Comparison of ENCODE assay signal across 15 mouse cellular contexts in genomic region chr14:120578352-120579080, GRCm38 (mm10).
DNase-seq lines count a peak whose midpoint lies in the region; ATAC-seq lines count a peak whose summit lies in the region.
"Had no signal": no experiment of that assay in that cellular context is flagged by ENCODE, and none has a peak within 500 bp of the region (broad histone marks: within the 10 kb centered on the region; RNA-seq: fewer than 3 reads in every experiment).

No protein-coding gene starts in this region.

- no peaks in the 10 kb centered on the region for H3K36me3 ChIP-seq in embryonic facial prominence, embryonic 14.5 days (ENCODE audit: control insufficient read depth, insufficient read depth, low read length)
- H3K36me3 ChIP-seq in hindbrain, embryonic 13.5 days, result no peaks in the 10 kb centered on the region
- no peaks in the 10 kb centered on the region for H3K36me3 ChIP-seq in hindbrain, embryonic 14.5 days (replicated peaks; ENCODE audit: control insufficient read depth, insufficient read depth)
- H3K36me3 ChIP-seq: liver, embryonic 12.5 days; midbrain, embryonic 12.5 days had no signal

- H3K27me3 ChIP-seq in embryonic facial prominence, embryonic 14.5 days (replicated peaks; ENCODE audit: control insufficient read depth, insufficient read depth, low read length), result no peaks in the 10 kb centered on the region
- no peaks in the 10 kb centered on the region for H3K27me3 ChIP-seq in hindbrain, embryonic 13.5 days
- no peaks in the 10 kb centered on the region for H3K27me3 ChIP-seq in hindbrain, embryonic 14.5 days (ENCODE audit: control insufficient read depth, insufficient read depth, low read length)
- H3K27me3 ChIP-seq: liver, embryonic 12.5 days; midbrain, embryonic 12.5 days had no signal

- no peak overlapping the region for H3K27ac ChIP-seq in embryonic facial prominence, embryonic 14.5 days (replicated peaks; ENCODE audit: low read depth, low read length)
- H3K27ac ChIP-seq in hindbrain, embryonic 13.5 days, result no peak overlapping the region
- no peak overlapping the region for H3K27ac ChIP-seq in hindbrain, embryonic 14.5 days
- H3K27ac ChIP-seq: liver, embryonic 12.5 days; midbrain, embryonic 12.5 days had no signal

- no peaks in the 10 kb centered on the region for H3K9me3 ChIP-seq in embryonic facial prominence, embryonic 14.5 days (ENCODE audit: control insufficient read depth, low read length)
- no peaks in the 10 kb centered on the region for H3K9me3 ChIP-seq in hindbrain, embryonic 13.5 days
- H3K9me3 ChIP-seq in hindbrain, embryonic 14.5 days (ENCODE audit: control insufficient read depth, low read length), result no peaks in the 10 kb centered on the region
- H3K9me3 ChIP-seq: liver, embryonic 12.5 days; midbrain, embryonic 12.5 days had no signal

- H3K9ac ChIP-seq in embryonic facial prominence, embryonic 14.5 days (ENCODE audit: low read depth, low read length), result no peak overlapping the region
- no peak overlapping the region for H3K9ac ChIP-seq in hindbrain, embryonic 13.5 days
- H3K9ac ChIP-seq in hindbrain, embryonic 14.5 days, result no peak overlapping the region
- H3K9ac ChIP-seq: liver, embryonic 12.5 days; midbrain, embryonic 12.5 days had no signal

- H3K4me3 ChIP-seq in embryonic facial prominence, embryonic 14.5 days (ENCODE audit: low read depth, low read length), result no peak overlapping the region
- no peak overlapping the region for H3K4me3 ChIP-seq in hindbrain, embryonic 13.5 days
- no peak overlapping the region for H3K4me3 ChIP-seq in hindbrain, embryonic 14.5 days (replicated peaks; ENCODE audit: low read length)
- H3K4me3 ChIP-seq: liver, embryonic 12.5 days; midbrain, embryonic 12.5 days had no signal

- 68% methylated on average over 11 of the region's 11 CpGs for WGBS in embryonic facial prominence, embryonic 14.5 days
- 89% methylated on average over 11 of the region's 11 CpGs for WGBS in hindbrain, embryonic 13.5 days
- WGBS in hindbrain, embryonic 14.5 days, result 88% methylated on average over 11 of the region's 11 CpGs

- DNase-seq in embryonic facial prominence, embryonic 14.5 days (ENCODE audit: low spot score), result peak; percentile 43
- peak; percentile 22 to 54 for DNase-seq in frontal cortex, postnatal 10 days (ENCODE audit: low spot score in 2 of 2)
- peak; percentile 9 to 27 for DNase-seq in layer of hippocampus, postnatal 25 days (ENCODE audit: extremely low spot score in 1 of 2, low spot score in 1 of 2)
- peak; percentile 38 for DNase-seq in right cerebral cortex, postnatal 14 days
- DNase-seq in spleen, postnatal 4 days (ENCODE audit: low spot score in 2 of 2), result no peak
- DNase-seq in hindbrain, embryonic 14.5 days (ENCODE audit: low spot score), result no peak
- DNase-seq: cerebellum, adult 9-11 months; heart, postnatal 36 days; kidney, adult 11 months; kidney, postnatal 4 days; lung, postnatal 14 days; thymus, postnatal 36 days had no signal

- no peak for ATAC-seq in embryonic facial prominence, embryonic 14.5 days (ENCODE audit: low read depth)
- no peak for ATAC-seq in hindbrain, embryonic 13.5 days (ENCODE audit: low FRiP score)
- ATAC-seq in hindbrain, embryonic 14.5 days (ENCODE audit: low FRiP score), result no peak
- ATAC-seq: liver, embryonic 12.5 days had no signal

- no peak overlapping the region for H3K4me2 ChIP-seq in embryonic facial prominence, embryonic 14.5 days (ENCODE audit: low read depth, low read length)
- no peak overlapping the region for H3K4me2 ChIP-seq in hindbrain, embryonic 13.5 days
- no peak overlapping the region for H3K4me2 ChIP-seq in hindbrain, embryonic 14.5 days (replicated peaks)
- H3K4me2 ChIP-seq: liver, embryonic 12.5 days; midbrain, embryonic 12.5 days had no signal

- H3K4me1 ChIP-seq in embryonic facial prominence, embryonic 14.5 days (ENCODE audit: control insufficient read depth, insufficient read depth, low read length), result no peaks in the 10 kb centered on the region
- no peaks in the 10 kb centered on the region for H3K4me1 ChIP-seq in hindbrain, embryonic 13.5 days (replicated peaks)
- no peaks in the 10 kb centered on the region for H3K4me1 ChIP-seq in hindbrain, embryonic 14.5 days (replicated peaks; ENCODE audit: control insufficient read depth, insufficient read depth, low read length)
- H3K4me1 ChIP-seq: liver, embryonic 12.5 days; midbrain, embryonic 12.5 days had no signal

Comparison
In these comparisons a context has a peak if more than half of its experiments do, and no peak if none do; other contexts are left out.
1. DNase-seq: peak in embryonic facial prominence, embryonic 14.5 days (single experiment), frontal cortex, postnatal 10 days (2 of 2), layer of hippocampus, postnatal 25 days (2 of 2) and right cerebral cortex, postnatal 14 days (single experiment); none in spleen, postnatal 4 days (0 of 2) and hindbrain, embryonic 14.5 days (single experiment).